Mouse (Mus musculus): ENCODE data around the gene Apoc2.

- TF ChIP-seq UBTF (IDR thresholded peaks at IDR 0.05; ENCODE audit: borderline replicate concordance, insufficient read depth, low read depth, low read length) = no peak
- TF ChIP-seq CTCF (IDR thresholded peaks at IDR 0.05 in 2 of 3, conservative IDR thresholded peaks at IDR 0.05 in 1 of 3; ENCODE audit: control insufficient read depth in 1 of 3, insufficient read depth in 1 of 3, low read depth in 2 of 3, low read length in 3 of 3, poor library complexity in 1 of 3, severe bottlenecking in 1 of 3) = peak in 2 of 3 experiments; percentile 5 to 13; a peak in 2 of 6 replicates
- TF ChIP-seq ZC3H11A (IDR thresholded peaks at IDR 0.05; ENCODE audit: low read depth, low read length) = no peak
- no peak for TF ChIP-seq USF1 (IDR thresholded peaks at IDR 0.05; ENCODE audit: low read depth, low read length)
- TF ChIP-seq ELF1 (IDR thresholded peaks at IDR 0.05; ENCODE audit: low read depth, low read length) = no peak
- TF ChIP-seq SIN3A (IDR thresholded peaks at IDR 0.05; ENCODE audit: low read length) = no peak
These were observed 18.1 kb upstream of the Apoc2 start for GRCm38 (mm10) chr7:19695881-19696280.
